Mouse (Mus musculus) heart, embryonic 14.5 days (tissue): Measurements from ENCODE around the gene Klhl32. TPM values are rescaled to one million over a fixed set of nuclear protein-coding genes. Genes with fewer than 3 reads are reported as not detected.

ENCODE experiments used
- ATAC-seq: fragments of 200-750 bp; cut with Nextera tagmentation; 2 replicates; pipeline ENCODE4 v1.8.0; 2017; ENCODE audit warnings: low read depth, moderate TSS enrichment; ENCODE audit not compliant: insufficient number of reproducible peaks, insufficient read depth, low FRiP score
- H3K27ac ChIP-seq, 2 experiments: fragments of 200-500 bp in 1 of 2; fragments of 300-500 bp in 1 of 2; sonication (generic) in 1 of 2; replicated peaks in 1 of 2; 2 replicates each; pipeline ENCODE4 v1.5.1; 2012 to 2014; ENCODE audit warnings: low read depth in 2 of 2, low read length in 2 of 2, control low read depth in 1 of 2, mild to moderate bottlenecking in 1 of 2, mixed read lengths in 1 of 2; ENCODE audit not compliant: control insufficient read depth in 1 of 2, insufficient read depth in 1 of 2
- H3K27me3 ChIP-seq: fragments of 300-500 bp; sonication (generic); 2 replicates; pipeline ENCODE4 v1.6.1; 2014; ENCODE audit warnings: mild to moderate bottlenecking, low read length, control low read depth; ENCODE audit not compliant: control insufficient read depth, insufficient read depth
- H3K36me3 ChIP-seq: fragments of 300-500 bp; sonication (generic); 2 replicates; pipeline ENCODE4 v1.6.1; 2014; ENCODE audit warnings: mild to moderate bottlenecking, control low read depth, low read length, mixed read lengths; ENCODE audit not compliant: control insufficient read depth, insufficient read depth
- H3K4me1 ChIP-seq, 2 experiments: fragments of 200-500 bp in 1 of 2; fragments of 300-500 bp in 1 of 2; sonication (generic) in 1 of 2; 2 replicates each; pipeline ENCODE4 v1.6.1; 2012 to 2014; ENCODE audit warnings: low read length in 2 of 2, control low read depth in 1 of 2, mixed read lengths in 1 of 2; ENCODE audit not compliant: control insufficient read depth in 2 of 2, insufficient read depth in 2 of 2
- H3K4me2 ChIP-seq: fragments of 300-500 bp; sonication (generic); 2 replicates; pipeline ENCODE4 v1.6.1; 2014; ENCODE audit warnings: mild to moderate bottlenecking, low read length
- H3K4me3 ChIP-seq, 2 experiments: fragments of 200-500 bp in 1 of 2; fragments of 300-500 bp in 1 of 2; sonication (generic) in 1 of 2; 2 replicates each; pipeline ENCODE4 v1.5.1; 2012 to 2014; ENCODE audit warnings: low read length in 2 of 2, mild to moderate bottlenecking in 2 of 2, control low read depth in 1 of 2, low read depth in 1 of 2, moderate library complexity in 1 of 2; ENCODE audit not compliant: control insufficient read depth in 1 of 2, insufficient read depth in 1 of 2
- H3K9ac ChIP-seq: fragments of 300-500 bp; sonication (generic); 2 replicates; pipeline ENCODE4 v1.6.1; 2014; ENCODE audit warnings: mild to moderate bottlenecking, low read length
- H3K9me3 ChIP-seq: fragments of 300-500 bp; sonication (generic); 2 replicates; pipeline ENCODE4 v1.6.1; 2016; ENCODE audit warnings: low read length, control low read depth; ENCODE audit not compliant: control insufficient read depth
- WGBS: fragments of 180-500 bp; shearing (Covaris S2); extraction: QIAGEN DNeasy Blood & Tissue Kit; methylation state at CpG from one replicate; pipeline ENCODE4 v1.1.7; 2014; 5-methylcytosine and 5-hydroxymethylcytosine counted together
- polyA plus RNA-seq: library from polyadenylated mRNA; unstranded; fragments of >200 nt; fragmentation: Nextera tagmentation; extraction: Ambion mirVana; gene quantifications from 2 replicates; pipeline ENCODE4 v1.2.1, GENCODE M21; 2014

The Klhl32 gene
- polyA plus RNA-seq, 1 experiment from 2014 or later: 4.6 TPM

DNA sequence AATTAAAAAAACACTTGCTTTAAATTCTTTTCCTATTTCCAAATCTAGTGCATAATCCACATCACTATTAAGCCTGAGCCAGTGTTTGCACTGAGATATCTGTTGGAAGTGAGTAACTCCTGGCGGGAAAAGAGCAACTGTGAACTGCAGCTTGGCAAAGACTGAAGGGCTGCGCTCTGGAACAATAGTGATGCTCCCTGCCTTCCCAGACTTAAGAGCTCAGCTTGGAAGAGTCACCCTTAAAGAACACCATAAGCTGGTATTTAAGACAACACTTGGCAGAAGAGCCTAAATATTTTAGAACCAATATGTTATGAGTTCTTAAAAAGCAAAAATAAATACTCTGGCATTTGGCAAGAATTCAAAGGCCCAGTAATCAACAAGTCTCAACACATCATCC, 55.7 kb downstream of the Klhl32 start:
- Histone ChIP-seq H3K36me3 (no peaks in the 10 kb centered on the region), H3K27me3 (no peaks in the 10 kb centered on the region), H3K9ac (no peak overlapping the region), H3K4me2 (no peak overlapping the region), H3K4me3 (no peak overlapping the region), H3K9me3 (no peaks in the 10 kb centered on the region), H3K4me1 (peaks cover 3 to 5% of the 10 kb centered on the region in 2 experiments; a peak in 2 of 4 replicates), H3K27ac (no peak overlapping the region)
- WGBS: 90% methylated on average over 2 of the region's 2 CpGs
- no peak for ATAC-seq

DNA sequence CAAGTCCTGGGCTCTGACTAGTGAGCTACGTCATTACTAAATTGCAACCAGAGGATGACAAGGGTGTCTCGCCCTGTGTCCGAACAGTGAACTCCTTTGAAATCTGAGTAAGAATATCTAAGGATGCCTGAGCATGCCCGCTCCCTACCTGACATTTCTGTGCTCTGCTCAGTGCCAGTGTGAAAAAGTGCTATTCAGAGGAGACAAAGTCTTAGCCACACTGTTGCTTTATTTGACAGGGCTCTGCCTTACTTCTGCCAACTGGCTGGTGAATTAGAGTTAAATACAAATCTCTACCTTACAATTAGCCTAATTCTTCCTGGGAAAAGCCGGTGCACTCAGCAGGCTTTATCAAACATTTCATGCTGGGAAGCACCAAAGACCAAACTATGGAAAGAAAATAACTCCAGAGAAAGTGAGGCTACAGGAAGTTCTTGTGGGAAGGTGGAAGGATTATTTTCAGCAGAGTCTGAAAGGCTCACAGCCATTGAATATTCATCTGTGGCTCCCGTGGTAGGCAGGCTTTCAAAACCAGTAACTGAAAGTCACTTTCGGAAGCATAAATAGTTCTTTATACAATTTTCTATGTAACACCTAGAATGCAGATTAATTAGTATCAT, 57.1 kb downstream of the Klhl32 start:
- 0 out of 4 replicates have a peak overlapping the region, but pooled peaks of 1 of the 2 experiments have one; percentile 28 for H3K27ac ChIP-seq
- H3K36me3 ChIP-seq: no peaks in the 10 kb centered on the region
- 59% methylated on average over 7 of the region's 7 CpGs for WGBS
- H3K27me3 ChIP-seq: no peaks in the 10 kb centered on the region
- ATAC-seq: no peak
- no peak overlapping the region for H3K4me2 ChIP-seq
- H3K9ac ChIP-seq: no peak overlapping the region
- no peaks in the 10 kb centered on the region for H3K9me3 ChIP-seq
- peaks cover 5 to 7% of the 10 kb centered on the region in 2 experiments; a peak in 2 of 4 replicates for H3K4me1 ChIP-seq
- no peak overlapping the region for H3K4me3 ChIP-seq

DNA sequence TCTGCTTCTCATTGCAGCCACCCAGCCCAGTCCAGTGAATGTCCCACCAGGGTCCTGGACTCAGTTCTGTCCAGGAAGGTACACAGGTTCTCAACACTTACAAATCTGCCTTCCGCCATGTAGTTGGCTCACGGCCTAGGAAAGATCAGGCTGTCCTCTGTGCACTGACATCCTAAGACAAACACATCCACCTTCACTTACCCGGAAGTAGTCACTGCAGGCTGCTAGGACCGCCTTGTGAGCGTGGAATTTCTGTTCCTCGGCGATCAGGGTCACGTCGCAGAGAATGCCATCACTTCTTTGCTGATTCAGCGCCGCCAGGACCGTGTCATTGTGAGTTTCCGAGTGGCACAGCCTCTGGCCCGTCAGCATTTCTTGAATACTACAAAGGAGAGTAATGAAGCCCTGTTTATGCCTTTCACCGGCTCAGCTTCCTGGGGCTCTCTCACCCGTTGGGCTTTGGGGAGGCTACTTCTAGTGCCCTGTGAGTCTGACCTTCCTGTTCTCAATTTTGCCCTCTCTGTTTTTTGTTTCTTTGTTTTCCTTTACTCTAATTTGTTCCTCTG, 58.4 kb downstream of the Klhl32 start:
- Histone ChIP-seq H3K36me3 (no peaks in the 10 kb centered on the region), H3K9me3 (no peaks in the 10 kb centered on the region), H3K27ac (peak overlapping the region; percentile 67 to 70), H3K4me3 (peak overlapping the region; percentile 27 to 35), H3K9ac (peak overlapping the region; percentile 46), H3K27me3 (no peaks in the 10 kb centered on the region), H3K4me2 (peak overlapping the region; percentile 59), H3K4me1 (peaks cover 5 to 7% of the 10 kb centered on the region in 2 experiments; a peak in 2 of 4 replicates)
- ATAC-seq: peak; percentile 39; the same call in 1 of the 2 replicates
- 28% methylated on average over 16 of the region's 16 CpGs for WGBS

DNA sequence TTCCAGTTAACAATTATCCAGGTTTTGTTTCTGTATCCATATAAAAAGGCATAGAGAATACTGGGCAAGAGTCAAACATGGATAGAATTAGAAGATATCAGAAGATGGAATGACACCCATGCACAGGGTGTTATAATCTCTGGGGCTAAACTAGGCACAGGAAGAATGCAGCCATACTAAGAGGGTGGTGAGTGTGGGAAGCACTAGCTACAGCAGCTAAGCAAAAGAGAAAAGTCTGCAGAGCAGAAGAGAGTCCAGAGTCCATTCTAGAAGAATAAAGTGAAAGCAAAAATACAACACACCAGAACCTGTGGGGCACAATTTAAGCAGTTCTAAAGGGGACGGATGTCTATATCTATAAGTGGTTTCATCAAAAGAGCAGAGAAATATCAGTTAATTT, 61.6 kb downstream of the Klhl32 start:
- Histone ChIP-seq H3K27me3 (no peaks in the 10 kb centered on the region), H3K27ac (peak overlapping the region in 1 of 2 experiments; percentile 58; a peak in 1 of 4 replicates), H3K9me3 (no peaks in the 10 kb centered on the region), H3K36me3 (no peaks in the 10 kb centered on the region), H3K9ac (no peak overlapping the region), H3K4me3 (no peak overlapping the region), H3K4me2 (peak overlapping the region; percentile 22), H3K4me1 (peaks cover 5 to 7% of the 10 kb centered on the region in 2 experiments; a peak in 2 of 4 replicates)
- 46% methylated on average over 1 of the region's 1 CpGs for WGBS
- no peak for ATAC-seq

DNA sequence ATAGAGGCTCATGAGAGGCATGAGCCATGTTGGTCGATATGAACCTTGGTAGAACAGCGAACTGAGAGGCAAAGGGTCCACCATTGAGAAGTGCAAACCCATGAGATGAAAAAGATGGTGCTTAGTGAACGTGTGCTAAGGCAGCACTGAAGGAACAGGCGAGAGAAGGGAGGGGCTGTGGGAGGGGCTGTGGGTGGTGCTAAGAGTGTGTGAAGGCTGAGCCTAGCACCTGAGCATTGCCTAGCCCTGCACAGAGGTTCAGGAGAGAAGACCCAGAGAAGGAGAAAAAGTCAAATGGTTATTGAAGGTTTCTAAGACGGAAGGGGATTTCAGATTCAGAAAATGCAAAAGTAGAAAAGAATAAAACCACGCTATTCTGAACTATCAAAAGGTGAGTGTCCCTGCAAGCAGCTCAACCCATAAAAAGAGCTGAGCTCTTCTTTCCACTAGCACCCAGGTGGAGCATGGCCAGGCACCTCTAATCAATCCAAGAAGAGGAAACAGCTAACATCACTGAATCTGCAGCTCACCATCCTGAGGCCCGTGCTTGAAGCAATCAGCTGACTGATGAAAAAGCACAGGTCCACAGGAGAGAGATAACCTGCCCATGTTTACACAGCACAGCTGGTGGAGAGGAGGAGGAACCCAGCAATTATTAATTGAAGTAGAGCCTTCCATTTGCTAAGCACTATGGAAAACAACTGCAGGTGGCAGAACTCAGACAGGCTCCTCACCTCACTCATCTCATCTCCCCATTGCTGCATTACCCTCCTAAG, 65.0 kb downstream of the Klhl32 start:
- Histone ChIP-seq H3K9me3 (no peaks in the 10 kb centered on the region), H3K9ac (no peak overlapping the region), H3K4me1 (0 out of 4 replicates have a peak, but pooled peaks cover 0 to 4% of the 10 kb centered on the region in 2 experiments), H3K36me3 (no peaks in the 10 kb centered on the region), H3K4me2 (no peak overlapping the region), H3K27ac (no peak overlapping the region), H3K4me3 (no peak overlapping the region), H3K27me3 (no peaks in the 10 kb centered on the region)
- WGBS: 58% methylated on average over 7 of the region's 7 CpGs
- ATAC-seq: no peak

DNA sequence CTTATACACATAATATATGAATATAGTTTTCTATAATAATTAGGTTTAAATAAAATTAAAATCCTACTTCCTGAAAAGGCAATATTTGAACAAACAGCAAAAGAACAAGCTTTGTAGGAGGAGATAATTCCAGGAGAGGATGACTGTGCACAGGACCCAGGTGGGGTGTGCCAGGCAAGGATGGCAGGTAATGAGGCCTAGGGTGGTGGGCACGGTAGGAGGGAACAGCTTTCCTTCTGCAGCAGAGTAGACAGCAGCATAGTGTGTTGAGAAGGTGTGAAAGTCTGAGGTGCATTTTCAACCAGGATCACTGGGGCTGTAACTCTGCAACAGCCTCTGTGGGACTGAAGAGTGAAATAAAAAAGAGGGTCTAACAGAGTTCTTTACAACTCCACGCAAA, 85.0 kb downstream of the Klhl32 start:
- H3K36me3 ChIP-seq: no peaks in the 10 kb centered on the region
- H3K27ac ChIP-seq: no peak overlapping the region
- H3K4me1 ChIP-seq: no peaks in the 10 kb centered on the region; a peak in 1 of 4 replicates
- H3K4me2 ChIP-seq: no peak overlapping the region
- H3K9me3 ChIP-seq: no peaks in the 10 kb centered on the region
- 61% methylated on average over 2 of the region's 2 CpGs for WGBS
- no peak for ATAC-seq
- H3K4me3 ChIP-seq: no peak overlapping the region
- H3K9ac ChIP-seq: no peak overlapping the region
- no peaks in the 10 kb centered on the region for H3K27me3 ChIP-seq

- WGBS: 57% methylated on average over 3 of the region's 3 CpGs
- Histone ChIP-seq H3K9me3 (no peaks in the 10 kb centered on the region), H3K36me3 (no peaks in the 10 kb centered on the region), H3K9ac (no peak overlapping the region), H3K27me3 (no peaks in the 10 kb centered on the region), H3K4me2 (no peak overlapping the region), H3K4me3 (no peak overlapping the region), H3K27ac (no peak overlapping the region), H3K4me1 (no peaks in the 10 kb centered on the region; a peak in 1 of 4 replicates)
- ATAC-seq: no peak
Measured at GRCm38 (mm10) chr4:24765469-24765868, 85.5 kb downstream of the Klhl32 start.
